Mouse (Mus musculus): Measurements from ENCODE around the gene AI182371. TPM values are rescaled to one million over a fixed set of nuclear protein-coding genes. Genes with fewer than 3 reads are reported as not detected.

Gene AI182371
- polyA plus RNA-seq (2014; fragmentation: Nextera tagmentation; extraction: Ambion mirVana): not detected in 2 replicates

DNA sequence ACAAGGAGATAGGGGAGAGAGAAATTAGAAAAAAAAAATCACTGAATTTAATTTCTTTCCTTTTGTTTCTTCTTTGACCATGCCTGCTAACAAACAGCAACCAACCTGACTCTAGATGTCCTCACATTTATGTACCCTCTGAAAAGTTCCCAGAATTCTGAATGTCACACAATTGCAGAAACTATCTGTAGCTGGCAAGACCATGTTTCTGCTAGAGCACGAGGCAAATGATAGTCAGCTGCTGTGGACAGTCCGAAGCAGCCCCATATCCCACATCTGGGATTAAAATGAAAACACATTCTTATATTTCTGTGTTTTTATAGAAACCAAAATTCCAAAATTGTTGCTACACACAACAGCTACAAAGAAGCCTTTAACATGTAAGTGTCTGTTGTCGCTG, at the start of gene AI182371:
Gene AI182371, minus strand, starts transcription at position 101 of the 400 bp plus-strand sequence.
- no peak within 1 kb of the TSS for H3K9ac ChIP-seq (ENCODE audit: low read depth, low read length)
- DNase-seq (ENCODE audit: low spot score) (no peak), ATAC-seq (ENCODE audit: low FRiP score) (no peak)
- H3K27ac ChIP-seq (ENCODE audit: low read depth, low read length): no peak within 1 kb of the TSS
- WGBS: 93% methylated on average over 3 of the region's 3 CpGs
- H3K4me1 ChIP-seq (replicated peaks; ENCODE audit: control insufficient read depth, insufficient read depth, low read length): no peaks in the 10 kb centered on the region
- H3K9me3 ChIP-seq (ENCODE audit: control insufficient read depth, low read length): no peaks in the 10 kb centered on the region
- no peaks in the 10 kb centered on the region for H3K27me3 ChIP-seq (ENCODE audit: control insufficient read depth, insufficient read depth, low read length)
- H3K4me3 ChIP-seq (ENCODE audit: low read depth, low read length): no peak within 1 kb of the TSS
- H3K4me2 ChIP-seq (replicated peaks; ENCODE audit: low read depth, low read length): no peak within 1 kb of the TSS
- H3K36me3 ChIP-seq (ENCODE audit: control insufficient read depth, insufficient read depth, low read length): no peaks in the 10 kb centered on the region

- Histone ChIP-seq H3K27me3 (ENCODE audit: control insufficient read depth, insufficient read depth, low read length) (no peaks in the 10 kb centered on the region), H3K9me3 (ENCODE audit: control insufficient read depth, low read length) (no peaks in the 10 kb centered on the region), H3K4me3 (ENCODE audit: low read depth, low read length) (no peak overlapping the region), H3K36me3 (ENCODE audit: control insufficient read depth, insufficient read depth, low read length) (peaks cover 14% of the 10 kb centered on the region), H3K4me2 (replicated peaks; ENCODE audit: low read depth, low read length) (no peak overlapping the region), H3K4me1 (replicated peaks; ENCODE audit: control insufficient read depth, insufficient read depth, low read length) (no peaks in the 10 kb centered on the region), H3K9ac (ENCODE audit: low read depth, low read length) (no peak overlapping the region), H3K27ac (ENCODE audit: low read depth, low read length) (no peak overlapping the region)
- DNase-seq (ENCODE audit: low spot score) (no peak), ATAC-seq (ENCODE audit: low FRiP score) (no peak)
- WGBS: 95% methylated on average over 10 of the region's 10 CpGs
These were observed 47.5 kb upstream of the AI182371 start for GRCm38 (mm10) chr2:35148806-35149205.

- Histone ChIP-seq H3K27ac (ENCODE audit: low read depth, low read length) (no peak overlapping the region), H3K9ac (ENCODE audit: low read depth, low read length) (no peak overlapping the region), H3K4me1 (replicated peaks; ENCODE audit: control insufficient read depth, insufficient read depth, low read length) (no peaks in the 10 kb centered on the region), H3K27me3 (ENCODE audit: control insufficient read depth, insufficient read depth, low read length) (no peaks in the 10 kb centered on the region), H3K9me3 (ENCODE audit: control insufficient read depth, low read length) (no peaks in the 10 kb centered on the region), H3K4me2 (replicated peaks; ENCODE audit: low read depth, low read length) (no peak overlapping the region), H3K4me3 (ENCODE audit: low read depth, low read length) (no peak overlapping the region), H3K36me3 (ENCODE audit: control insufficient read depth, insufficient read depth, low read length) (peaks cover 9% of the 10 kb centered on the region; the same call in 1 of the 2 replicates)
- ATAC-seq (ENCODE audit: low FRiP score) (no peak), DNase-seq (ENCODE audit: low spot score) (no peak)
- 91% methylated on average over 3 of the region's 3 CpGs for WGBS
These were observed 40.3 kb upstream of the AI182371 start for GRCm38 (mm10) chr2:35141673-35142072.

GRCm38 (mm10) chr2:35138576-35138975, 37.2 kb upstream of the AI182371 start:
- H3K4me3 ChIP-seq (ENCODE audit: low read depth, low read length): no peak overlapping the region
- no peak overlapping the region for H3K27ac ChIP-seq (ENCODE audit: low read depth, low read length)
- H3K27me3 ChIP-seq (ENCODE audit: control insufficient read depth, insufficient read depth, low read length): no peaks in the 10 kb centered on the region
- WGBS: 97% methylated on average over 1 of the region's 1 CpGs
- H3K4me1 ChIP-seq (replicated peaks; ENCODE audit: control insufficient read depth, insufficient read depth, low read length): no peaks in the 10 kb centered on the region
- DNase-seq (ENCODE audit: low spot score) (no peak), ATAC-seq (ENCODE audit: low FRiP score) (no peak)
- H3K9me3 ChIP-seq (ENCODE audit: control insufficient read depth, low read length): no peaks in the 10 kb centered on the region
- H3K4me2 ChIP-seq (replicated peaks; ENCODE audit: low read depth, low read length): no peak overlapping the region
- no peak overlapping the region for H3K9ac ChIP-seq (ENCODE audit: low read depth, low read length)
- 0 out of 2 replicates have a peak, but pooled peaks cover 7% of the 10 kb centered on the region for H3K36me3 ChIP-seq (ENCODE audit: control insufficient read depth, insufficient read depth, low read length)

DNA sequence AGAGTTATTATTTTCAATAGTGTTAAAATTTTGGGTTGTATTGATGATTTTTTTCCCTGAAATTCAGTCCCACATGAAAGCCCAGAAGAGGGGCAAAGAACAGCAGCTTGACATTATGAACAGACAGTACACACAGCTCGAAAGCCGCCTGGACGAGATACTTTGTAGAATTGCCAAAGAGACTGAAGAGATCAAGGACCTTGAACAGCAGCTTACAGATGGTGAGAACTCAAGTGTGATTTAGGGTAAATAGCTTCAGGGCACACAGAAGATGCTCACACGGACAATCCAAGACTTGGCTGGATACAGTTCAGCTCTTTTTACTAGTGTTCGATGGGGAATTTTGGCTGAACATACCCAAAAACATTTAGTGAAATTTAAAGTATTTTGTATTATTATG, 32.5 kb upstream of the AI182371 start:
- H3K27me3 ChIP-seq (ENCODE audit: control insufficient read depth, insufficient read depth, low read length): no peaks in the 10 kb centered on the region
- ATAC-seq (ENCODE audit: low FRiP score) (no peak), DNase-seq (ENCODE audit: low spot score) (no peak)
- H3K4me3 ChIP-seq (ENCODE audit: low read depth, low read length): no peak overlapping the region
- H3K4me1 ChIP-seq (replicated peaks; ENCODE audit: control insufficient read depth, insufficient read depth, low read length): 0 out of 2 replicates have a peak, but pooled peaks cover 2% of the 10 kb centered on the region
- H3K4me2 ChIP-seq (replicated peaks; ENCODE audit: low read depth, low read length): no peak overlapping the region
- H3K36me3 ChIP-seq (ENCODE audit: control insufficient read depth, insufficient read depth, low read length): 0 out of 2 replicates have a peak, but pooled peaks cover 7% of the 10 kb centered on the region
- H3K9me3 ChIP-seq (ENCODE audit: control insufficient read depth, low read length): no peaks in the 10 kb centered on the region
- H3K27ac ChIP-seq (ENCODE audit: low read depth, low read length): no peak overlapping the region
- H3K9ac ChIP-seq (ENCODE audit: low read depth, low read length): no peak overlapping the region
- WGBS: 86% methylated on average over 5 of the region's 5 CpGs

GRCm38 (mm10) chr2:35132662-35133055, 31.3 kb upstream of the AI182371 start:
- Histone ChIP-seq H3K4me2 (replicated peaks; ENCODE audit: low read depth, low read length) (peak overlapping the region; percentile 45), H3K36me3 (ENCODE audit: control insufficient read depth, insufficient read depth, low read length) (0 out of 2 replicates have a peak, but pooled peaks cover 4% of the 10 kb centered on the region), H3K27me3 (ENCODE audit: control insufficient read depth, insufficient read depth, low read length) (no peaks in the 10 kb centered on the region), H3K27ac (ENCODE audit: low read depth, low read length) (peak overlapping the region; percentile 36; the same call in 1 of the 2 replicates), H3K9me3 (ENCODE audit: control insufficient read depth, low read length) (no peaks in the 10 kb centered on the region), H3K4me1 (replicated peaks; ENCODE audit: control insufficient read depth, insufficient read depth, low read length) (0 out of 2 replicates have a peak, but pooled peaks cover 2% of the 10 kb centered on the region), H3K9ac (ENCODE audit: low read depth, low read length) (peak overlapping the region; percentile 56), H3K4me3 (ENCODE audit: low read depth, low read length) (peak overlapping the region; percentile 43)
- 23% methylated on average over 5 of the region's 5 CpGs for WGBS
- peak; percentile 18 for DNase-seq (ENCODE audit: low spot score)
- no peak for ATAC-seq (ENCODE audit: low FRiP score)

GRCm38 (mm10) chr2:35131991-35132661, 30.8 kb upstream of the AI182371 start:
- Histone ChIP-seq H3K4me3 (ENCODE audit: low read depth, low read length) (peak overlapping the region; percentile 43), H3K36me3 (ENCODE audit: control insufficient read depth, insufficient read depth, low read length) (0 out of 2 replicates have a peak, but pooled peaks cover under 1% of the 10 kb centered on the region), H3K9me3 (ENCODE audit: control insufficient read depth, low read length) (no peaks in the 10 kb centered on the region), H3K4me2 (replicated peaks; ENCODE audit: low read depth, low read length) (peak overlapping the region; percentile 45), H3K4me1 (replicated peaks; ENCODE audit: control insufficient read depth, insufficient read depth, low read length) (0 out of 2 replicates have a peak, but pooled peaks cover 2% of the 10 kb centered on the region), H3K27me3 (ENCODE audit: control insufficient read depth, insufficient read depth, low read length) (no peaks in the 10 kb centered on the region), H3K9ac (ENCODE audit: low read depth, low read length) (peak overlapping the region; percentile 56), H3K27ac (ENCODE audit: low read depth, low read length) (peak overlapping the region; percentile 36; the same call in 1 of the 2 replicates)
- DNase-seq (ENCODE audit: low spot score): peak; percentile 96
- peak; percentile 97 for ATAC-seq (ENCODE audit: low FRiP score)
- whole genome bisulfite sequencing: under 1% methylated on average over 21 of the region's 21 CpGs

- H3K4me3 ChIP-seq (ENCODE audit: low read depth, low read length): no peak overlapping the region
- peak; percentile 5 for DNase-seq (ENCODE audit: low spot score)
These were observed 30.1 kb upstream of the AI182371 start for GRCm38 (mm10) chr2:35131491-35131890.

DNA sequence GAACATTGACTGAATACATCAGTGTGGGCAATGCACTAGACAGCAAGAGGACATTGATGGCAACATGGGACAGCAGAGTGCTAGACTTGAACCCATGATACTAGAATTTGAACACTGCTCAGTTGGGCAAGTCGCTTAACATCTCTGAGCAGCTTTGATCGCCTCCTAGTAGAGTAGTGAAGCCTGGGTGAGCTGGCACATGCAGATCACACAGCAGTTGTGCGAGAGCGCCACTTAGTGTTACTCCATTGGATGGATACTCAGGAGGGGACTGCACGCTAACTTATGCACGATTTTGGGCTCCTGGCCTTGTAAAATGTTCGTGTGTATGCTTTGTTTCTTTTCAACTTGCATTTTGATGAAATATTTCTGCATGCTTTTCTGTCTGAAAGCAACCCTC, 23.4 kb upstream of the AI182371 start:
- Histone ChIP-seq H3K4me1 (replicated peaks; ENCODE audit: control insufficient read depth, insufficient read depth, low read length) (no peaks in the 10 kb centered on the region), H3K9ac (ENCODE audit: low read depth, low read length) (no peak overlapping the region), H3K27ac (ENCODE audit: low read depth, low read length) (no peak overlapping the region), H3K36me3 (ENCODE audit: control insufficient read depth, insufficient read depth, low read length) (no peaks in the 10 kb centered on the region), H3K9me3 (ENCODE audit: control insufficient read depth, low read length) (no peaks in the 10 kb centered on the region), H3K4me2 (replicated peaks; ENCODE audit: low read depth, low read length) (no peak overlapping the region), H3K4me3 (ENCODE audit: low read depth, low read length) (no peak overlapping the region), H3K27me3 (ENCODE audit: control insufficient read depth, insufficient read depth, low read length) (no peaks in the 10 kb centered on the region)
- DNase-seq (ENCODE audit: low spot score) (no peak), ATAC-seq (ENCODE audit: low FRiP score) (no peak)
- WGBS: 73% methylated on average over 7 of the region's 7 CpGs

More at GRCm38 (mm10) chr2:35131491-35131890, 30.1 kb upstream of the AI182371 start:
- Histone ChIP-seq H3K9ac (ENCODE audit: low read depth, low read length) (no peak overlapping the region), H3K36me3 (ENCODE audit: control insufficient read depth, insufficient read depth, low read length) (no peaks in the 10 kb centered on the region), H3K4me2 (replicated peaks; ENCODE audit: low read depth, low read length) (peak overlapping the region; percentile 45; the same call in 1 of the 2 replicates), H3K27me3 (ENCODE audit: control insufficient read depth, insufficient read depth, low read length) (no peaks in the 10 kb centered on the region), H3K27ac (ENCODE audit: low read depth, low read length) (no peak overlapping the region), H3K4me1 (replicated peaks; ENCODE audit: control insufficient read depth, insufficient read depth, low read length) (0 out of 2 replicates have a peak, but pooled peaks cover 2% of the 10 kb centered on the region), H3K9me3 (ENCODE audit: control insufficient read depth, low read length) (no peaks in the 10 kb centered on the region)
- no peak for ATAC-seq (ENCODE audit: low FRiP score)
